Mouse (Mus musculus) hindbrain, embryonic 13.5 days (tissue): Measurements from ENCODE around the gene Cdt1. TPM values are rescaled to one million over a fixed set of nuclear protein-coding genes. Genes with fewer than 3 reads are reported as not detected.

ENCODE experiments used
- ATAC-seq: fragments of 200-750 bp; cut with Nextera tagmentation; 2 replicates; pipeline ENCODE4 v1.8.0; 2017; ENCODE audit warnings: moderate TSS enrichment; ENCODE audit not compliant: low FRiP score
- H3K27ac ChIP-seq: fragments of 300-500 bp; sonication (generic); 2 replicates; pipeline ENCODE4 v1.5.1; 2015; ENCODE audit warnings: inconsistent platforms, mild to moderate bottlenecking, moderate library complexity
- H3K27me3 ChIP-seq: fragments of 300-500 bp; sonication (generic); 2 replicates; pipeline ENCODE4 v1.6.1; 2015; ENCODE audit warnings: mild to moderate bottlenecking, inconsistent platforms
- H3K36me3 ChIP-seq: fragments of 300-500 bp; sonication (generic); 2 replicates; pipeline ENCODE4 v1.6.1; 2015; ENCODE audit warnings: mild to moderate bottlenecking, inconsistent platforms
- H3K4me1 ChIP-seq: fragments of 300-500 bp; sonication (generic); replicated peaks from 2 replicates; pipeline ENCODE4 v1.6.1; 2015; ENCODE audit warnings: inconsistent platforms
- H3K4me2 ChIP-seq: fragments of 300-500 bp; sonication (generic); 2 replicates; pipeline ENCODE4 v1.6.1; 2015; ENCODE audit warnings: inconsistent platforms, mild to moderate bottlenecking, moderate library complexity
- H3K4me3 ChIP-seq: fragments of 300-500 bp; sonication (generic); 2 replicates; pipeline ENCODE4 v1.5.1; 2015; ENCODE audit warnings: mild to moderate bottlenecking, inconsistent platforms
- H3K9ac ChIP-seq: fragments of 300-500 bp; sonication (generic); 2 replicates; pipeline ENCODE4 v1.6.1; 2015; ENCODE audit warnings: mild to moderate bottlenecking, inconsistent platforms
- H3K9me3 ChIP-seq: fragments of 300-500 bp; sonication (generic); 2 replicates; pipeline ENCODE4 v1.6.1; 2016; ENCODE audit warnings: inconsistent platforms
- WGBS: fragments of 180-500 bp; shearing (Covaris S2); methylation state at CpG from one replicate; pipeline ENCODE4 v1.1.7; 2015; 5-methylcytosine and 5-hydroxymethylcytosine counted together
- polyA plus RNA-seq: library from polyadenylated mRNA; unstranded; fragments of >200 nt; fragmentation: Nextera tagmentation; extraction: Ambion mirVana; gene quantifications from 2 replicates; pipeline ENCODE4 v1.2.1, GENCODE M21; 2015

Cdt1 gene
- polyA plus RNA-seq, 1 experiment from 2014 or later = 9.9 TPM

DNA sequence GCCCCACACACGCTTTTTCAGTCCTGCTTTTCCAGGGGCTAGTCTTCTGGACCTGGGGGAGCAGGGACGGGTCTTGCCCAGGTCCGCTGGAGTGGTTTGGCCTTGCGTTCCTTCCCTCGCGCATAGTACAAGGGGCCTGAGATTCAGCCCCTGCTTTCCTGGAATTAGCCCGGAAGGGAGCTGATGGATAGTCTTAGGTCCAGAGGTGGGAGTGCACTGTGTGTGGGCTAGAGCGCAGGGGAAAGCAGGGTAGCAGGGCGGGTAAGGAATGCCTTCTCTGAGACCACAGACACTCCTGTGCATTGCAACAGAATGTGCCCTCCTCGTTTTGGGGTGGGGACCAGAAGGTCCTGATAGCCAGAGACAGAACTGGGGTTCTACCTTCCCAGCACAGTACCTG lies 9.3 kb downstream of the Cdt1 start:
- 44% methylated on average over 10 of the region's 10 CpGs for WGBS
- peak; percentile 38 for ATAC-seq

DNA sequence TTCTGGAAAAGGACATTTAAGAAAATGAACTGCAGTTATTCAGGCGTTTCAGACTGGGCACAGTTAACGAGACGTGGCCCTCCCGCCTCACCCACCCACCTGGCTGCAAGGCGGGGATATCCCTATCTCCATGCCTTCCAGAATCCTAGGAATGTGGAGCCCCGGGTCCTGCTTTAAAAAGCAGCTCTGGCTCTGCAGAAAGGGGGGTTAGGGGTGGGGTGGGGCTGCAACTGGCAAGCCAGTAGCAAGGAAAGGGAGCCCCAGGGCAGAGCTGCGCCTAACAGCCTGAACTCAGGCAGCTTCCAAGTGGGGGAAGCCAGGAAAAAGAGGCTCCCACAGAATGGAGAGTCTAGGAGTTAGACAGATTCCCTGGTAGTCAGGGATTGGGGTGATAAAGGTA lies 11.4 kb downstream of the Cdt1 start:
- Histone ChIP-seq H3K36me3 (peaks cover 8% of the 10 kb centered on the region), H3K27me3 (0 out of 2 replicates have a peak, but pooled peaks cover 6% of the 10 kb centered on the region), H3K9me3 (no peaks in the 10 kb centered on the region), H3K4me2 (no peak overlapping the region), H3K4me1 (peaks cover 32% of the 10 kb centered on the region), H3K4me3 (no peak overlapping the region), H3K27ac (no peak overlapping the region), H3K9ac (0 out of 2 replicates have a peak overlapping the region, but pooled peaks have one; percentile 19)
- WGBS = 34% methylated on average over 7 of the region's 7 CpGs
- no peak for ATAC-seq

More for the DNA sequence above, 9.3 kb downstream of the Cdt1 start:
- Histone ChIP-seq H3K27me3 (0 out of 2 replicates have a peak, but pooled peaks cover 6% of the 10 kb centered on the region), H3K4me1 (peaks cover 33% of the 10 kb centered on the region), H3K36me3 (peaks cover 18% of the 10 kb centered on the region), H3K4me2 (peak overlapping the region; percentile 88), H3K4me3 (peak overlapping the region; percentile 64), H3K9ac (peak overlapping the region; percentile 91), H3K9me3 (no peaks in the 10 kb centered on the region), H3K27ac (peak overlapping the region; percentile 78)

- no peak overlapping the region for H3K9ac ChIP-seq
- no peak overlapping the region for H3K4me2 ChIP-seq
- no peak overlapping the region for H3K27ac ChIP-seq
- 0 out of 2 replicates have a peak, but pooled peaks cover 6% of the 10 kb centered on the region for H3K27me3 ChIP-seq
- H3K36me3 ChIP-seq = no peaks in the 10 kb centered on the region
- H3K4me1 ChIP-seq = peaks cover 25% of the 10 kb centered on the region
- H3K4me3 ChIP-seq = no peak overlapping the region
- ATAC-seq = no peak
- WGBS = 75% methylated on average over 15 of the region's 15 CpGs
- H3K9me3 ChIP-seq = no peaks in the 10 kb centered on the region
These were observed 13.1 kb downstream of the Cdt1 start for GRCm38 (mm10) chr8:122580926-122581325.

DNA sequence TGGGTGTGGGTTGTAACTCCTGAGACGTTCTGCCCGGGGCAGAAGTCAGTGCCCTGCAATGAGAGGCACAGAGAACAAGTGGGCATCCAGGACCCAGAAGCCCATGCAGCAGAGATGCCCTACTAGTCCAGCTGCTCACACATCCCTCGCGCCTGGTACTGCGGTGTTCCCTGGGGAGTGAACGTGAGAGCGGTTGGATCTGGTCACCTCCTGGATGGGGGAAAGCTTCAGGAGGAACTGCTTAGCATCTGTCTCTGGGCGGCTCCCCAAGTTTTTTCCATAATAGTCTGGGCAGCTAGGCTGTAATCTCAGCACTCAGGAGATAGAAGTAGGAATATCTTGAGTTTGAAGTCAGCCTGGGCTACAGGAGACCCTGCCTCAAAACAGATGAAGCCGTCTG lies 17.2 kb downstream of the Cdt1 start:
- Histone ChIP-seq H3K4me3 (no peak overlapping the region), H3K9me3 (no peaks in the 10 kb centered on the region), H3K4me1 (peaks cover 15% of the 10 kb centered on the region), H3K27ac (no peak overlapping the region), H3K36me3 (no peaks in the 10 kb centered on the region), H3K4me2 (no peak overlapping the region), H3K9ac (no peak overlapping the region), H3K27me3 (no peaks in the 10 kb centered on the region)
- WGBS = 83% methylated on average over 9 of the region's 9 CpGs
- ATAC-seq = no peak

GRCm38 (mm10) chr8:122585411-122585891 lies 17.6 kb downstream of the Cdt1 start:
- no peak for ATAC-seq
- Histone ChIP-seq H3K36me3 (no peaks in the 10 kb centered on the region), H3K27ac (peak overlapping the region; percentile 60; the same call in 1 of the 2 replicates), H3K9ac (no peak overlapping the region), H3K4me2 (no peak overlapping the region), H3K4me1 (peaks cover 15% of the 10 kb centered on the region), H3K27me3 (no peaks in the 10 kb centered on the region), H3K4me3 (no peak overlapping the region), H3K9me3 (no peaks in the 10 kb centered on the region)
- WGBS = 74% methylated on average over 14 of the region's 14 CpGs

GRCm38 (mm10) chr8:122586171-122586570 lies 18.4 kb downstream of the Cdt1 start:
- ATAC-seq = no peak
- H3K4me3 ChIP-seq = no peak overlapping the region
- peak overlapping the region; percentile 60; the same call in 1 of the 2 replicates for H3K27ac ChIP-seq
- WGBS = 48% methylated on average over 7 of the region's 7 CpGs
- H3K27me3 ChIP-seq = no peaks in the 10 kb centered on the region
- H3K4me1 ChIP-seq = peaks cover 15% of the 10 kb centered on the region
- H3K9me3 ChIP-seq = no peaks in the 10 kb centered on the region
- no peak overlapping the region for H3K9ac ChIP-seq
- H3K36me3 ChIP-seq = no peaks in the 10 kb centered on the region
- no peak overlapping the region for H3K4me2 ChIP-seq

- H3K4me1 ChIP-seq = peaks cover 15% of the 10 kb centered on the region
- H3K4me3 ChIP-seq = no peak overlapping the region
- H3K36me3 ChIP-seq = no peaks in the 10 kb centered on the region
- no peaks in the 10 kb centered on the region for H3K9me3 ChIP-seq
- no peak overlapping the region for H3K4me2 ChIP-seq
- no peaks in the 10 kb centered on the region for H3K27me3 ChIP-seq
- WGBS = 92% methylated on average over 10 of the region's 10 CpGs
- no peak overlapping the region for H3K9ac ChIP-seq
- H3K27ac ChIP-seq = no peak overlapping the region
- no peak for ATAC-seq
These were observed 18.9 kb downstream of the Cdt1 start for GRCm38 (mm10) chr8:122586749-122587148.

- H3K9me3 ChIP-seq = no peaks in the 10 kb centered on the region
- H3K27ac ChIP-seq = peak overlapping the region; percentile 55
- peak overlapping the region; percentile 51; the same call in 1 of the 2 replicates for H3K9ac ChIP-seq
These were observed 25.4 kb downstream of the Cdt1 start for GRCm38 (mm10) chr8:122593240-122593639.

GRCm38 (mm10) chr8:122593783-122594507 lies 26.1 kb downstream of the Cdt1 start:
- 65% methylated on average over 19 of the region's 19 CpGs for WGBS
- H3K27ac ChIP-seq = peak overlapping the region; percentile 55
- no peak for ATAC-seq
- peak overlapping the region; percentile 51 for H3K9ac ChIP-seq
- no peaks in the 10 kb centered on the region for H3K27me3 ChIP-seq
- H3K4me3 ChIP-seq = no peak overlapping the region
- H3K36me3 ChIP-seq = peaks cover 4% of the 10 kb centered on the region
- no peaks in the 10 kb centered on the region for H3K9me3 ChIP-seq
- no peak overlapping the region for H3K4me2 ChIP-seq
- H3K4me1 ChIP-seq = peaks cover 25% of the 10 kb centered on the region

More at GRCm38 (mm10) chr8:122593240-122593639, 25.4 kb downstream of the Cdt1 start:
- WGBS = 70% methylated on average over 12 of the region's 12 CpGs
- ATAC-seq = no peak
- no peak overlapping the region for H3K4me2 ChIP-seq
- H3K27me3 ChIP-seq = no peaks in the 10 kb centered on the region
- H3K4me3 ChIP-seq = no peak overlapping the region
- peaks cover 25% of the 10 kb centered on the region for H3K4me1 ChIP-seq
- no peaks in the 10 kb centered on the region; the same call in 1 of the 2 replicates for H3K36me3 ChIP-seq

- no peak for ATAC-seq
- Histone ChIP-seq H3K27ac (no peak overlapping the region), H3K4me2 (no peak overlapping the region), H3K4me3 (no peak overlapping the region), H3K36me3 (peaks cover 5% of the 10 kb centered on the region), H3K9ac (no peak overlapping the region), H3K4me1 (peaks cover 25% of the 10 kb centered on the region), H3K9me3 (no peaks in the 10 kb centered on the region), H3K27me3 (no peaks in the 10 kb centered on the region)
- 60% methylated on average over 4 of the region's 4 CpGs for WGBS
These were observed 28.2 kb downstream of the Cdt1 start for GRCm38 (mm10) chr8:122596031-122596430.

- peaks cover 5% of the 10 kb centered on the region; the same call in 1 of the 2 replicates for H3K36me3 ChIP-seq
- no peaks in the 10 kb centered on the region for H3K9me3 ChIP-seq
- H3K4me1 ChIP-seq = no peaks in the 10 kb centered on the region
- H3K9ac ChIP-seq = no peak overlapping the region
- H3K4me3 ChIP-seq = no peak overlapping the region
- H3K27ac ChIP-seq = no peak overlapping the region
- H3K27me3 ChIP-seq = no peaks in the 10 kb centered on the region
- WGBS = 91% methylated on average over 9 of the region's 9 CpGs
- ATAC-seq = no peak
- no peak overlapping the region for H3K4me2 ChIP-seq
These were observed 32.9 kb downstream of the Cdt1 start for GRCm38 (mm10) chr8:122600666-122601065.

- Histone ChIP-seq H3K27ac (no peak overlapping the region), H3K4me3 (no peak overlapping the region), H3K27me3 (no peaks in the 10 kb centered on the region), H3K9ac (no peak overlapping the region), H3K36me3 (no peaks in the 10 kb centered on the region), H3K4me2 (no peak overlapping the region), H3K4me1 (no peaks in the 10 kb centered on the region), H3K9me3 (no peaks in the 10 kb centered on the region)
- 70% methylated on average over 1 of the region's 1 CpGs for WGBS
- ATAC-seq = no peak
These were observed 36.8 kb downstream of the Cdt1 start for GRCm38 (mm10) chr8:122604640-122605039.

GRCm38 (mm10) chr8:122605367-122605766 lies 37.6 kb downstream of the Cdt1 start:
- no peaks in the 10 kb centered on the region for H3K9me3 ChIP-seq
- H3K4me3 ChIP-seq = no peak overlapping the region
- WGBS = 83% methylated on average over 4 of the region's 4 CpGs

More at GRCm38 (mm10) chr8:122605367-122605766, 37.6 kb downstream of the Cdt1 start:
- no peak overlapping the region for H3K4me2 ChIP-seq
- H3K9ac ChIP-seq = no peak overlapping the region
- H3K36me3 ChIP-seq = no peaks in the 10 kb centered on the region
- H3K4me1 ChIP-seq = peaks cover 2% of the 10 kb centered on the region
- no peaks in the 10 kb centered on the region for H3K27me3 ChIP-seq
- no peak for ATAC-seq
- no peak overlapping the region for H3K27ac ChIP-seq
